ENCODE assay signal across 17 mouse cellular contexts in the genomic region with DNA sequence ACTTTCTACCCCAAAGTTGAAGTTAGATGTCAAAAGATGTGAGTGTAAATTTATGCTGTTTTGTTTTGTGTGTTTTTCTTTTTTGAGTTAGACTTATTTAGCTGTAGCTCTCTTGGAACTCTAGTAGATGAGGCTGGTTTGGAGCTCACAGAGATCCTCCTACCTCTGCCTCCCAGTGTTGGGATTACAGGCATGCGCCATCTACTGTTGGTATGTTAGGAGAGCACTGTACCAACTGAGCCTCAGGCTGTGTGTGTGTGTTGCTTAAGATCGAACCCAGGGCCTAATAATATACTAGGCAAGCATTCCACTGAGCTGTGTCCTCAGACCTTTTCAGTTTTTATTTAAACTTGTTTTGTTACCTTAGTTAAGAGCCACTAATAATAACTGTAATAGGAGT. TPM values are rescaled to one million over a fixed set of nuclear protein-coding genes. Genes with fewer than 3 reads are reported as not detected.
DNase-seq lines count a peak whose midpoint lies in the region; ATAC-seq and TF ChIP-seq lines count a peak whose summit lies in the region.
"Had no signal": no experiment of that assay in that cellular context is flagged by ENCODE, and none has a peak within 500 bp of the region (broad histone marks: within the 10 kb centered on the region; RNA-seq: fewer than 3 reads in every experiment).

No protein-coding gene starts in this region.

- no peak overlapping the region for H3K4me2 ChIP-seq in forebrain, postnatal 0 days (ENCODE audit: low read depth)
- no peak overlapping the region for H3K4me2 ChIP-seq in forebrain, embryonic 11.5 days (ENCODE audit: low read depth, low read length, severe bottlenecking)
- no peak overlapping the region for H3K4me2 ChIP-seq in liver, embryonic 12.5 days
- H3K4me2 ChIP-seq: liver, embryonic 15.5 days; midbrain, embryonic 11.5 days; neural tube, embryonic 12.5 days had no signal

- no peaks in the 10 kb centered on the region for H3K36me3 ChIP-seq in forebrain, postnatal 0 days (ENCODE audit: insufficient read depth)
- no peaks in the 10 kb centered on the region for H3K36me3 ChIP-seq in forebrain, embryonic 11.5 days (ENCODE audit: control insufficient read depth, insufficient read depth, low read length)
- no peaks in the 10 kb centered on the region for H3K36me3 ChIP-seq in liver, adult 2 months (ENCODE audit: control insufficient read depth, insufficient read depth, low read length)
- H3K36me3 ChIP-seq in liver, embryonic 12.5 days: no peaks in the 10 kb centered on the region
- H3K36me3 ChIP-seq in G1E (replicated peaks): peaks cover 21% of the 10 kb centered on the region
- H3K36me3 ChIP-seq: liver, embryonic 15.5 days; neural tube, embryonic 12.5 days had no signal

- ATAC-seq in forebrain, postnatal 0 days: no peak
- ATAC-seq in forebrain, embryonic 11.5 days (replicated peaks; ENCODE audit: low FRiP score): no peak
- ATAC-seq in liver, embryonic 12.5 days: no peak
- peak; percentile 46; the same call in 1 of the 2 replicates for ATAC-seq in G1E (ENCODE audit: extremely low read depth, insufficient number of reproducible peaks, low FRiP score, poor library complexity, severe bottlenecking)
- ATAC-seq in megakaryocyte, adult 5-6 weeks (ENCODE audit: poor library complexity, severe bottlenecking): peak; percentile 54; the same call in 1 of the 2 replicates

- H3K79me2 ChIP-seq in liver, adult 2 months (ENCODE audit: control insufficient read depth, insufficient read depth, low read length): peaks cover 3% of the 10 kb centered on the region; the same call in 1 of the 2 replicates

- H3K9ac ChIP-seq in forebrain, postnatal 0 days: no peak overlapping the region
- no peak overlapping the region for H3K9ac ChIP-seq in forebrain, embryonic 11.5 days (ENCODE audit: low read length)
- no peak overlapping the region for H3K9ac ChIP-seq in liver, adult 2 months (ENCODE audit: low read depth, low read length)
- H3K9ac ChIP-seq in liver, embryonic 12.5 days: no peak overlapping the region
- H3K9ac ChIP-seq: liver, embryonic 15.5 days; neural tube, embryonic 12.5 days had no signal

- H3K4me1 ChIP-seq in forebrain, postnatal 0 days (ENCODE audit: insufficient read depth): 0 out of 2 replicates have a peak, but pooled peaks cover 6% of the 10 kb centered on the region
- no peaks in the 10 kb centered on the region; the same call in 1 of the 2 replicates for H3K4me1 ChIP-seq in forebrain, embryonic 11.5 days (replicated peaks; ENCODE audit: control insufficient read depth, insufficient read depth, low read length)
- no peaks in the 10 kb centered on the region for H3K4me1 ChIP-seq in liver, adult 2 months (ENCODE audit: control insufficient read depth, insufficient read depth, low read length)
- H3K4me1 ChIP-seq in liver, embryonic 12.5 days: peaks cover 14% of the 10 kb centered on the region
- H3K4me1 ChIP-seq in G1E (ENCODE audit: insufficient read depth, low read depth, low read length): peaks cover 33% of the 10 kb centered on the region
- H3K4me1 ChIP-seq: neural tube, embryonic 12.5 days had no signal

- WGBS in forebrain, postnatal 0 days: 95% methylated on average over 2 of the region's 2 CpGs
- WGBS in forebrain, embryonic 11.5 days: 93% methylated on average over 2 of the region's 2 CpGs
- 85% methylated on average over 2 of the region's 2 CpGs for WGBS in liver, adult 2 months
- 61% methylated on average over 2 of the region's 2 CpGs for WGBS in liver, embryonic 12.5 days (ENCODE audit: insufficient replicate concordance)

- no peak for DNase-seq in forebrain, postnatal 0 days
- DNase-seq in forebrain, embryonic 11.5 days (ENCODE audit: low spot score): no peak
- DNase-seq in liver, adult 2 months (ENCODE audit: extremely low read depth, low read depth, low spot score): no peak
- no peak for DNase-seq in G1E (ENCODE audit: low spot score)
- no peak for DNase-seq in testis, postnatal 14 days (ENCODE audit: low spot score)
- DNase-seq in spleen, adult 18-20 months: no peak
- DNase-seq: adrenal gland, postnatal 14 days; cerebellum, adult 11-12 months; heart, adult 18-20 months; heart, postnatal 4 days; kidney, postnatal 4 days; thymus, adult 18-20 months had no signal

- TF ChIP-seq POLR2A in liver, adult 2 months (IDR thresholded peaks at IDR 0.05; ENCODE audit: extremely low read depth, insufficient read depth, low read length): no peak

- H3K27me3 ChIP-seq in forebrain, postnatal 0 days (ENCODE audit: insufficient read depth, low read length): no peaks in the 10 kb centered on the region
- H3K27me3 ChIP-seq in forebrain, embryonic 11.5 days (ENCODE audit: control insufficient read depth, insufficient read depth, low read length): no peaks in the 10 kb centered on the region
- no peaks in the 10 kb centered on the region for H3K27me3 ChIP-seq in liver, adult 2 months (ENCODE audit: control insufficient read depth, insufficient read depth, low read length)
- no peaks in the 10 kb centered on the region for H3K27me3 ChIP-seq in liver, embryonic 12.5 days (replicated peaks)
- no peaks in the 10 kb centered on the region for H3K27me3 ChIP-seq in G1E (ENCODE audit: insufficient read depth, low read length)
- H3K27me3 ChIP-seq: liver, embryonic 15.5 days; neural tube, embryonic 12.5 days had no signal

- TF ChIP-seq CTCF in forebrain, postnatal 0 days (IDR thresholded peaks at IDR 0.05; ENCODE audit: low read depth): peak; percentile 26
- TF ChIP-seq CTCF in liver, adult 2 months (IDR thresholded peaks at IDR 0.05; ENCODE audit: low read depth, low read length): peak; percentile 16; the same call in 1 of the 2 replicates
- TF ChIP-seq CTCF in G1E (IDR thresholded peaks at IDR 0.05; ENCODE audit: low read depth, low read length): no peak

- no peaks in the 10 kb centered on the region for H3K9me3 ChIP-seq in forebrain, postnatal 0 days (ENCODE audit: low read length)
- H3K9me3 ChIP-seq in forebrain, embryonic 11.5 days (ENCODE audit: control insufficient read depth, low read length): no peaks in the 10 kb centered on the region
- no peaks in the 10 kb centered on the region for H3K9me3 ChIP-seq in liver, embryonic 12.5 days (replicated peaks)
- no peaks in the 10 kb centered on the region; the same call in 1 of the 2 replicates for H3K9me3 ChIP-seq in G1E (replicated peaks)
- H3K9me3 ChIP-seq: liver, embryonic 15.5 days; neural tube, embryonic 12.5 days had no signal

- H3K27ac ChIP-seq in forebrain, postnatal 0 days (ENCODE audit: low read depth, low read length): no peak overlapping the region
- no peak overlapping the region for H3K27ac ChIP-seq in forebrain, embryonic 11.5 days (ENCODE audit: low read depth, low read length)
- no peak overlapping the region for H3K27ac ChIP-seq in liver, adult 2 months (replicated peaks; ENCODE audit: insufficient read depth, low read depth, low read length)
- H3K27ac ChIP-seq in liver, embryonic 12.5 days: no peak overlapping the region
- H3K27ac ChIP-seq: liver, embryonic 15.5 days; neural tube, embryonic 12.5 days had no signal

- no peak overlapping the region for H3K4me3 ChIP-seq in forebrain, postnatal 0 days (ENCODE audit: low read depth, low read length)
- H3K4me3 ChIP-seq in forebrain, embryonic 11.5 days (ENCODE audit: low read depth, low read length): no peak overlapping the region
- H3K4me3 ChIP-seq in liver, adult 2 months (ENCODE audit: insufficient read depth, low read depth, low read length): no peak overlapping the region
- H3K4me3 ChIP-seq in liver, embryonic 12.5 days: no peak overlapping the region
- H3K4me3 ChIP-seq in G1E (ENCODE audit: low read depth, low read length): no peak overlapping the region
- H3K4me3 ChIP-seq: liver, embryonic 15.5 days; neural tube, embryonic 12.5 days had no signal

RNA-seq across cellular contexts. Expression of gene Esam, which starts 15.8 kb away (rescaled TPM):
- 29.0 and 144 TPM in 2 replicates for total RNA-seq in forebrain, postnatal 0 days (2014; rRNA removed)
- 36.3 and 37.3 TPM in 2 replicates for polyA plus RNA-seq in forebrain, postnatal 0 days (2015; fragmentation: Nextera tagmentation; extraction: Ambion mirVana)
- polyA plus RNA-seq in forebrain, embryonic 11.5 days (2014; fragmentation: Nextera tagmentation; extraction: Ambion mirVana): 29.8 and 30.7 TPM in 2 replicates
- total RNA-seq in liver, adult 2 months (2014; rRNA removed): 7.7 and 13.5 TPM in 2 replicates
- 6.3 and 8.8 TPM in 2 replicates for polyA plus RNA-seq in liver, adult 2 months (2012; rRNA removed)
- 22.0 and 22.8 TPM in 2 replicates for polyA plus RNA-seq in liver, embryonic 12.5 days (2016; fragmentation: Nextera tagmentation; extraction: Ambion mirVana)
- total RNA-seq in G1E (2014; fragmentation: Nextera tagmentation): not detected in 2 replicates
- total RNA-seq in G1E (2017): 0.23 TPM in 1 of 2 replicates, not detected in the other
- 0.09 TPM in 1 of 2 replicates, not detected in the other for polyA plus RNA-seq in G1E (2012)
- 0.27 and 0.36 TPM in 2 replicates for total RNA-seq in megakaryocyte, adult 5-6 weeks (2015)
- total RNA-seq in megakaryocyte, adult 5-6 weeks (2017): not detected in 2 replicates

RNA-seq across cellular contexts. Expression of gene Msantd2, which starts 23.0 kb away (rescaled TPM):
- 43.3 and 122 TPM in 2 replicates for total RNA-seq in forebrain, postnatal 0 days (2014; rRNA removed)
- 15.3 and 19.5 TPM in 2 replicates for polyA plus RNA-seq in forebrain, postnatal 0 days (2015; fragmentation: Nextera tagmentation; extraction: Ambion mirVana)
- polyA plus RNA-seq in forebrain, embryonic 11.5 days (2014; fragmentation: Nextera tagmentation; extraction: Ambion mirVana): 45.2 and 45.3 TPM in 2 replicates
- 10.3 and 11.7 TPM in 2 replicates for total RNA-seq in liver, adult 2 months (2014; rRNA removed)
- 8.3 and 16.2 TPM in 2 replicates for polyA plus RNA-seq in liver, adult 2 months (2012; rRNA removed)
- 11.3 and 11.8 TPM in 2 replicates for polyA plus RNA-seq in liver, embryonic 12.5 days (2016; fragmentation: Nextera tagmentation; extraction: Ambion mirVana)
- total RNA-seq in G1E (2014; fragmentation: Nextera tagmentation) (49.4 and 63.8 TPM in 2 replicates), G1E (2017) (59.1 and 66.0 TPM in 2 replicates)
- 27.5 and 31.9 TPM in 2 replicates for polyA plus RNA-seq in G1E (2012)
- 15.1 and 18.4 TPM in 2 replicates for total RNA-seq in megakaryocyte, adult 5-6 weeks (2015)
- total RNA-seq in megakaryocyte, adult 5-6 weeks (2017): 24.4 and 26.4 TPM in 2 replicates

RNA-seq across cellular contexts. Expression of gene Vsig2, which starts 27.0 kb away (rescaled TPM):
- 2.4 and 2.5 TPM in 2 replicates for total RNA-seq in forebrain, postnatal 0 days (2014; rRNA removed)
- 1.2 and 1.3 TPM in 2 replicates for polyA plus RNA-seq in forebrain, postnatal 0 days (2015; fragmentation: Nextera tagmentation; extraction: Ambion mirVana)
- 0.36 and 0.75 TPM in 2 replicates for polyA plus RNA-seq in forebrain, embryonic 11.5 days (2014; fragmentation: Nextera tagmentation; extraction: Ambion mirVana)
- total RNA-seq in liver, adult 2 months (2014; rRNA removed): 1.5 and 1.6 TPM in 2 replicates
- polyA plus RNA-seq in liver, adult 2 months (2012; rRNA removed): 0.78 and 1.5 TPM in 2 replicates
- 0.29 and 0.76 TPM in 2 replicates for polyA plus RNA-seq in liver, embryonic 12.5 days (2016; fragmentation: Nextera tagmentation; extraction: Ambion mirVana)
- not detected in 2 replicates for total RNA-seq in G1E (2014; fragmentation: Nextera tagmentation)
- 0.29 and 3.0 TPM in 2 replicates for total RNA-seq in G1E (2017)
- polyA plus RNA-seq in G1E (2012): not detected in 2 replicates
- total RNA-seq in megakaryocyte, adult 5-6 weeks (2015): not detected in 2 replicates
- not detected in 2 replicates for total RNA-seq in megakaryocyte, adult 5-6 weeks (2017)
- polyA plus RNA-seq: midbrain, embryonic 11.5 days had no signal

RNA-seq across cellular contexts. Expression of gene Nrgn, which starts 40.6 kb away (rescaled TPM):
- 76.2 and 112 TPM in 2 replicates for total RNA-seq in forebrain, postnatal 0 days (2014; rRNA removed)
- polyA plus RNA-seq in forebrain, postnatal 0 days (2015; fragmentation: Nextera tagmentation; extraction: Ambion mirVana): 152 and 176 TPM in 2 replicates
- polyA plus RNA-seq in forebrain, embryonic 11.5 days (2014; fragmentation: Nextera tagmentation; extraction: Ambion mirVana): 2.7 and 3.4 TPM in 2 replicates
- 0.09 TPM in 1 of 2 replicates, not detected in the other for total RNA-seq in liver, adult 2 months (2014; rRNA removed)
- 0.25 and 0.86 TPM in 2 replicates for polyA plus RNA-seq in liver, adult 2 months (2012; rRNA removed)
- polyA plus RNA-seq in liver, embryonic 12.5 days (2016; fragmentation: Nextera tagmentation; extraction: Ambion mirVana): 20.6 and 23.4 TPM in 2 replicates
- total RNA-seq in G1E (2014; fragmentation: Nextera tagmentation) (444 and 474 TPM in 2 replicates), G1E (2017) (136 and 149 TPM in 2 replicates)
- polyA plus RNA-seq in G1E (2012): 2,434 and 2,443 TPM in 2 replicates
- total RNA-seq in megakaryocyte, adult 5-6 weeks (2015): 0.25 and 1.4 TPM in 2 replicates
- total RNA-seq in megakaryocyte, adult 5-6 weeks (2017): not detected in 2 replicates

RNA-seq across cellular contexts. Expression of gene Siae, which starts 43.4 kb away (rescaled TPM):
- 9.2 and 13.8 TPM in 2 replicates for total RNA-seq in forebrain, postnatal 0 days (2014; rRNA removed)
- polyA plus RNA-seq in forebrain, postnatal 0 days (2015; fragmentation: Nextera tagmentation; extraction: Ambion mirVana): 8.9 and 13.7 TPM in 2 replicates
- polyA plus RNA-seq in forebrain, embryonic 11.5 days (2014; fragmentation: Nextera tagmentation; extraction: Ambion mirVana): 8.0 and 8.5 TPM in 2 replicates
- total RNA-seq in liver, adult 2 months (2014; rRNA removed): 27.5 and 27.9 TPM in 2 replicates
- polyA plus RNA-seq in liver, adult 2 months (2012; rRNA removed): 17.4 and 17.7 TPM in 2 replicates
- polyA plus RNA-seq in liver, embryonic 12.5 days (2016; fragmentation: Nextera tagmentation; extraction: Ambion mirVana): 5.6 and 5.7 TPM in 2 replicates
- 98.8 and 107 TPM in 2 replicates for total RNA-seq in G1E (2014; fragmentation: Nextera tagmentation)
- 41.7 and 44.5 TPM in 2 replicates for total RNA-seq in G1E (2017)
- polyA plus RNA-seq in G1E (2012): 1.3 and 1.9 TPM in 2 replicates
- 10.2 and 10.9 TPM in 2 replicates for total RNA-seq in megakaryocyte, adult 5-6 weeks (2015)
- 9.1 and 9.8 TPM in 2 replicates for total RNA-seq in megakaryocyte, adult 5-6 weeks (2017)

Comparison
In these comparisons a context has a peak if more than half of its experiments do, and no peak if none do; other contexts are left out.
1. ATAC-seq: peak in G1E (single experiment) and megakaryocyte, adult 5-6 weeks (single experiment); none in forebrain, postnatal 0 days (single experiment), forebrain, embryonic 11.5 days (single experiment) and liver, embryonic 12.5 days (single experiment).